Mouse (Mus musculus): ENCODE data around the gene B4galt5.

DNA sequence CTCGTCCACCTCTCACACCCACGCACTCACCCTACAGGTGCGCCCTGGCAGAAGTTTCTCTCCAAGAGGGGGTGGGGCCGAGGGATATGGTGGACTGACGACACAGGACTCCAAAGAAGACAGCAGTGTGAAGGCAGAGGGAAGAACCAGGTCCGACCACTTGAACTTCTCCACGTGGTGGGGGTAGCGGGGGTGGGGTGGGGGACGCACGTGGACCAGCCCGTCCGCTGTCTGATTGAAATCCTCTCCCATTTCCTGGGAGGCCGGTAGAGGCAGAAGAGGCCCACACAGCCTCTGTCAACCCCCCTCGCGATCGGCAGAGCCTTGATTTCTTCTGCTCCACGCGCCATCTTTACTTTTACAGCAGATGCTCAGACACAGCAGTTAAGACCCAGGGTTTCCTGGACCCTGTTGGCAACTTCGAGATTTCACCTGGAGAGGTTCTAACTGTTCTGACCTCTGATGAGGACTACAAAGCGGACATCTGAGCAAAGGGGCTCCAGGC, 18.8 kb upstream of the B4galt5 start:
- TF ChIP-seq CTCF (IDR thresholded peaks at IDR 0.05; ENCODE audit: low read depth) (no peak), EP300 (IDR thresholded peaks at IDR 0.05; ENCODE audit: low read depth) (no peak)

Data from heart, postnatal 0 days (tissue).